Comparison of ENCODE assay signal across 8 mouse cellular contexts in genomic region chr16:27523527-27524121, GRCm38 (mm10).
DNase-seq lines count a peak whose midpoint lies in the region; ATAC-seq and TF ChIP-seq lines count a peak whose summit lies in the region.

No protein-coding gene starts in this region.

- 19% methylated on average over 8 of the region's 8 CpGs for WGBS in heart, embryonic 12.5 days
- WGBS in midbrain, embryonic 12.5 days, result 36% methylated on average over 8 of the region's 8 CpGs

- no peak for DNase-seq in heart, adult 18-20 months
- peak; percentile 14 for DNase-seq in cerebellum, adult 8-10 months
- DNase-seq in forelimb bud, embryonic 11.5 days (ENCODE audit: low read depth, low spot score), result peak; percentile 28
- DNase-seq in layer of hippocampus, adult 2 months (ENCODE audit: low spot score in 2 of 2), result peak; percentile 72 to 84
- DNase-seq in right cerebral cortex, postnatal 36 days (ENCODE audit: low spot score in 2 of 2), result peak; percentile 77 to 87
- no peak for DNase-seq in spleen, postnatal 4 days (ENCODE audit: low spot score in 2 of 2)

- peak overlapping the region; percentile 17; the same call in 1 of the 2 replicates for H3K4me2 ChIP-seq in heart, embryonic 12.5 days
- no peak overlapping the region for H3K4me2 ChIP-seq in midbrain, embryonic 12.5 days (replicated peaks)

- H3K9me3 ChIP-seq in heart, embryonic 12.5 days (replicated peaks), result no peaks in the 10 kb centered on the region
- no peaks in the 10 kb centered on the region for H3K9me3 ChIP-seq in midbrain, embryonic 12.5 days

- no peak for TF ChIP-seq CTCF in layer of hippocampus, adult 2 months (conservative IDR thresholded peaks at IDR 0.05)

- peaks cover 8% of the 10 kb centered on the region; the same call in 1 of the 2 replicates for H3K4me1 ChIP-seq in heart, embryonic 12.5 days (replicated peaks)
- peaks cover 5% of the 10 kb centered on the region; the same call in 1 of the 2 replicates for H3K4me1 ChIP-seq in midbrain, embryonic 12.5 days

- H3K27me3 ChIP-seq in heart, embryonic 12.5 days (replicated peaks), result no peaks in the 10 kb centered on the region
- no peaks in the 10 kb centered on the region for H3K27me3 ChIP-seq in midbrain, embryonic 12.5 days

- no peak overlapping the region for H3K9ac ChIP-seq in heart, embryonic 12.5 days
- H3K9ac ChIP-seq in midbrain, embryonic 12.5 days (replicated peaks), result no peak overlapping the region

- ATAC-seq in heart, embryonic 12.5 days (ENCODE audit: insufficient number of reproducible peaks, low FRiP score), result peak; percentile 66; the same call in 1 of the 2 replicates
- peak; percentile 87 for ATAC-seq in midbrain, embryonic 12.5 days (ENCODE audit: low FRiP score, low read depth)

- no peaks in the 10 kb centered on the region for H3K36me3 ChIP-seq in heart, embryonic 12.5 days
- H3K36me3 ChIP-seq in midbrain, embryonic 12.5 days, result no peaks in the 10 kb centered on the region

- no peak overlapping the region for H3K4me3 ChIP-seq in heart, embryonic 12.5 days
- peak overlapping the region; percentile 26 for H3K4me3 ChIP-seq in layer of hippocampus, adult 2 months
- no peak overlapping the region for H3K4me3 ChIP-seq in midbrain, embryonic 12.5 days

- no peak overlapping the region for H3K27ac ChIP-seq in heart, embryonic 12.5 days (ENCODE audit: poor library complexity, severe bottlenecking)
- peak overlapping the region; percentile 78 for H3K27ac ChIP-seq in layer of hippocampus, adult 2 months
- peak overlapping the region; percentile 16; the same call in 1 of the 2 replicates for H3K27ac ChIP-seq in midbrain, embryonic 12.5 days (replicated peaks)

Comparison
In these comparisons a context has a peak if more than half of its experiments do, and no peak if none do; other contexts are left out.
1. DNase-seq: peak in cerebellum, adult 8-10 months (single experiment), forelimb bud, embryonic 11.5 days (single experiment), layer of hippocampus, adult 2 months (2 of 2) and right cerebral cortex, postnatal 36 days (2 of 2); none in heart, adult 18-20 months (0 of 2) and spleen, postnatal 4 days (0 of 2).